Mouse (Mus musculus) stomach, postnatal 0 days (tissue): ENCODE measurements at regions not wholly inside any gene's neighbourhood (a gene's known extent, or its start where the extent isn't known, plus 50 kb on each side); places are given as distances from the start of the nearest gene placed in this dataset.
"Not testable (repeated sequence)": the region's sequence is repeated elsewhere in the genome, so short reads cannot be mapped to it uniquely, and the experiment has no call there.

ENCODE experiments used
- ATAC-seq: fragments of 200-750 bp; cut with Nextera tagmentation; 2 replicates; pipeline ENCODE4 v1.8.0; 2017; ENCODE audit not compliant: low FRiP score, low TSS enrichment
- DNase-seq: peaks from one replicate; pipeline ENCODE4 v3.0.0-alpha.2; 2016; ENCODE audit warnings: low spot score
- H3K27ac ChIP-seq: fragments of 300-500 bp; sonication (generic); replicated peaks from 2 replicates; pipeline ENCODE4 v1.5.1; 2014; ENCODE audit warnings: mild to moderate bottlenecking, control low read depth
- H3K27me3 ChIP-seq: fragments of 300-500 bp; sonication (generic); 2 replicates; pipeline ENCODE4 v1.6.1; 2014; ENCODE audit warnings: low read length; ENCODE audit not compliant: control insufficient read depth, insufficient read depth
- H3K36me3 ChIP-seq: fragments of 300-500 bp; sonication (generic); 2 replicates; pipeline ENCODE4 v1.6.1; 2014; ENCODE audit warnings: low read length, mixed read lengths; ENCODE audit not compliant: control insufficient read depth, insufficient read depth
- H3K4me1 ChIP-seq: fragments of 300-500 bp; sonication (generic); replicated peaks from 2 replicates; pipeline ENCODE4 v1.6.1; 2014; ENCODE audit warnings: antibody characterized with exemption; ENCODE audit not compliant: control insufficient read depth, insufficient read depth
- H3K4me2 ChIP-seq: fragments of 300-500 bp; sonication (generic); replicated peaks from 2 replicates; pipeline ENCODE4 v1.6.1; 2014; ENCODE audit warnings: low read depth, mild to moderate bottlenecking, control low read depth, moderate library complexity
- H3K4me3 ChIP-seq: fragments of 300-500 bp; sonication (generic); 2 replicates; pipeline ENCODE4 v1.5.1; 2014; ENCODE audit warnings: low read depth, low read length, control low read depth
- H3K9ac ChIP-seq: fragments of 300-500 bp; sonication (generic); 2 replicates; pipeline ENCODE4 v1.6.1; 2014; ENCODE audit warnings: mild to moderate bottlenecking, low read length, control low read depth, mixed read lengths
- H3K9me3 ChIP-seq: fragments of 300-500 bp; sonication (generic); 2 replicates; pipeline ENCODE4 v1.6.1; 2016; ENCODE audit warnings: low read length; ENCODE audit not compliant: control insufficient read depth
- CTCF ChIP-seq: IDR thresholded peaks from 2 replicates; pipeline ENCODE4 v1.5.1; 2016; ENCODE audit warnings: antibody characterized with exemption, low read depth, mild to moderate bottlenecking, moderate library complexity
- EP300 ChIP-seq: optimal IDR thresholded peaks from 2 replicates; pipeline ENCODE3; 2016; ENCODE audit warnings: antibody characterized with exemption
- WGBS: fragments of 180-500 bp; shearing (Covaris S2); extraction: QIAGEN DNeasy Blood & Tissue Kit; methylation state at CpG from one replicate; pipeline ENCODE4 v1.1.7; 2014; 5-methylcytosine and 5-hydroxymethylcytosine counted together

GRCm38 (mm10) chrX:166795651-166796050, 210.1 kb upstream of the Egfl6 start:
- H3K4me2 ChIP-seq = no peak overlapping the region
- DNase-seq (no peak), ATAC-seq (no peak)
- no peaks in the 10 kb centered on the region for H3K27me3 ChIP-seq
- no peaks in the 10 kb centered on the region for H3K36me3 ChIP-seq
- no peak for TF ChIP-seq EP300
- no peak for TF ChIP-seq CTCF
- no peaks in the 10 kb centered on the region for H3K9me3 ChIP-seq
- H3K4me3 ChIP-seq = no peak overlapping the region
- no peak overlapping the region for H3K27ac ChIP-seq
- no peaks in the 10 kb centered on the region for H3K4me1 ChIP-seq
- 48% methylated on average over 2 of the region's 2 CpGs for WGBS
- H3K9ac ChIP-seq = no peak overlapping the region

GRCm38 (mm10) chrX:166789031-166789430, 203.5 kb upstream of the Egfl6 start:
- DNase-seq = no peak
- Histone ChIP-seq H3K4me3 (no peak overlapping the region), H3K27ac (no peak overlapping the region), H3K4me1 (no peaks in the 10 kb centered on the region), H3K9ac (no peak overlapping the region), H3K27me3 (no peaks in the 10 kb centered on the region), H3K9me3 (no peaks in the 10 kb centered on the region), H3K36me3 (no peaks in the 10 kb centered on the region), H3K4me2 (no peak overlapping the region)
- no peak for ATAC-seq
- WGBS = 62% methylated on average over 3 of the region's 3 CpGs
- TF ChIP-seq CTCF (no peak), EP300 (no peak)

GRCm38 (mm10) chrX:166787137-166787536, 201.6 kb upstream of the Egfl6 start:
- DNase-seq, H3K9me3 ChIP-seq, ATAC-seq, H3K4me2 ChIP-seq, H3K36me3 ChIP-seq, H3K9ac ChIP-seq, H3K27me3 ChIP-seq, H3K27ac ChIP-seq, H3K4me3 ChIP-seq, H3K4me1 ChIP-seq: not testable (repeated sequence)
- 85% methylated on average over 1 of the region's 1 CpGs for WGBS

- Histone ChIP-seq H3K4me3 (no peak overlapping the region), H3K4me2 (no peak overlapping the region), H3K4me1 (no peaks in the 10 kb centered on the region), H3K9me3 (no peaks in the 10 kb centered on the region), H3K27me3 (no peaks in the 10 kb centered on the region), H3K36me3 (no peaks in the 10 kb centered on the region), H3K27ac (no peak overlapping the region), H3K9ac (no peak overlapping the region)
- no peak for ATAC-seq
- DNase-seq = no peak
- WGBS = 68% methylated on average over 3 of the region's 3 CpGs
- TF ChIP-seq EP300 (no peak), CTCF (no peak)
These were observed 200.1 kb upstream of the Egfl6 start for GRCm38 (mm10) chrX:166785615-166786014.

GRCm38 (mm10) chrX:166783377-166783776, 197.9 kb upstream of the Egfl6 start:
- DNase-seq = no peak
- Histone ChIP-seq H3K27ac (no peak overlapping the region), H3K36me3 (no peaks in the 10 kb centered on the region), H3K4me3 (no peak overlapping the region), H3K4me2 (no peak overlapping the region), H3K4me1 (no peaks in the 10 kb centered on the region), H3K9me3 (no peaks in the 10 kb centered on the region), H3K27me3 (no peaks in the 10 kb centered on the region), H3K9ac (no peak overlapping the region)
- no peak for ATAC-seq
- 79% methylated on average over 2 of the region's 2 CpGs for WGBS
- no peak for TF ChIP-seq CTCF
- no peak for TF ChIP-seq EP300

GRCm38 (mm10) chrX:166779334-166780092, 194.0 kb upstream of the Egfl6 start:
- H3K9me3 ChIP-seq = no peaks in the 10 kb centered on the region
- no peak overlapping the region for H3K4me2 ChIP-seq
- WGBS = 73% methylated on average over 6 of the region's 6 CpGs
- ATAC-seq (no peak), DNase-seq (no peak)
- H3K27ac ChIP-seq = no peak overlapping the region
- H3K4me3 ChIP-seq = no peak overlapping the region
- H3K9ac ChIP-seq = no peak overlapping the region
- no peaks in the 10 kb centered on the region for H3K27me3 ChIP-seq
- no peaks in the 10 kb centered on the region for H3K4me1 ChIP-seq
- no peaks in the 10 kb centered on the region for H3K36me3 ChIP-seq
- TF ChIP-seq EP300 (no peak), CTCF (no peak)
